Mouse (Mus musculus) lung, postnatal 25 days (tissue): ENCODE measurements around the gene Idi2.
"Not testable (repeated sequence)": the region's sequence is repeated elsewhere in the genome, so short reads cannot be mapped to it uniquely, and the experiment has no call there.

Source experiments
- DNase-seq: peaks from one replicate; pipeline ENCODE4 v3.0.0; 2022; ENCODE audit warnings: low spot score

Gene Idi2

DNA sequence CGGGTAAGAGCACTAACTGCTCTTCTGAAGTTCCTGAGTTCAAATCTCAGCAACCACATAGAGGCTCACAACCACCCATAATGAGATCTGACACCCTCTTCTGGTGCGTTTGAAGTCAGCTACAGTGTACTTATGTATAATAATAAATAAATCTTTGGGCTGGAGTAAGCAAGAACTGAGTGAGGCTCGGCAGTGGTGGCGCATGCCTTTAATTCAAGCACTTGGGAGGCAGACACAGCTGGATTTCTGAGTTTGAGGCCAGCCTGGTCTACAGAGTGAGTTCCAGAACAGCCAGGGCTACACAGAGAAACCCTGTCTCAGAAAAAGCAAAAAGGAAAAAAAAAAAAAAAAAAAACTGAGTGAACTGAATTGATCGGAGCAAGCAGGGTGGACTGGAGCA, 44.6 kb downstream of the Idi2 start:
- not testable (repeated sequence) for DNase-seq

- DNase-seq: no peak
Measured at GRCm38 (mm10) chr13:8999464-8999863, 46.8 kb downstream of the Idi2 start.

- DNase-seq: no peak
Measured at GRCm38 (mm10) chr13:9003306-9003705, 50.6 kb downstream of the Idi2 start.
